Mouse (Mus musculus): ENCODE results near the gene Aox4. TPM values are rescaled to one million over a fixed set of nuclear protein-coding genes. Genes with fewer than 3 reads are reported as not detected.
A peak's percentile ranks its signal among the peaks of the same experiment; 100 is the strongest.

The Aox4 gene
- total and polyA plus RNA-seq, 3 experiments, result 0.05 to 0.27 TPM; not detected in 1

- in situ Hi-C loops (cut with MboI; ENCODE audit: low pct_ligation_motif_present, low pct_unique_long_range_greater_than_20kb, low sequenced_read_pairs) (loop anchor here (25.0 kb wide), 1 partner anchor 396 kb away; the partner anchor contains the start of gene Als2cr12), dilution Hi-C loops (cut with MboI; ENCODE audit: extremely low pct_ligation_motif_present, extremely low pct_unique_long_range_greater_than_20kb, low sequenced_read_pairs) (no loop called here)
- TF ChIP-seq POLR2A (IDR thresholded peaks at IDR 0.05; ENCODE audit: low read depth, low read length) (no peak), ZMIZ1 (IDR thresholded peaks at IDR 0.05; ENCODE audit: low read depth, low read length) (no peak), GABPA (IDR thresholded peaks at IDR 0.05; ENCODE audit: insufficient replicate concordance, low read depth, low read length) (no peak), MXI1 (IDR thresholded peaks at IDR 0.05; ENCODE audit: low read depth, low read length) (no peak), KAT2A (IDR thresholded peaks at IDR 0.05; ENCODE audit: insufficient replicate concordance, low read length) (no peak), RCOR1 (conservative IDR thresholded peaks at IDR 0.05; ENCODE audit: low read depth, low read length) (no peak), ETS1 (conservative IDR thresholded peaks at IDR 0.05; ENCODE audit: low read depth, low read length) (no peak), RAD21 (IDR thresholded peaks at IDR 0.05; ENCODE audit: low read depth, low read length) (no peak)
- H3K9ac ChIP-seq (ENCODE audit: insufficient read depth, low read depth), result no peak overlapping the region
- H3K36me3 ChIP-seq (replicated peaks in 1 of 2; ENCODE audit: control insufficient read depth in 1 of 2, insufficient read depth in 1 of 2, low read length in 1 of 2), result no peaks in the 10 kb centered on the region
- DNase-seq (ENCODE audit: extremely low read depth), result no peak
- H3K79me2 ChIP-seq (replicated peaks; ENCODE audit: control insufficient read depth, extremely low read depth, insufficient read depth, poor library complexity, severe bottlenecking), result no peaks in the 10 kb centered on the region
- H3K4me1 ChIP-seq (ENCODE audit: control insufficient read depth in 1 of 2, insufficient read depth in 2 of 2), result peaks cover 0 to 5% of the 10 kb centered on the region in 2 experiments; a peak in 2 of 4 replicates
- no peak overlapping the region for H3K27ac ChIP-seq (ENCODE audit: insufficient read depth, low read depth)
- H3K4me2 ChIP-seq (ENCODE audit: insufficient read depth, low read depth, poor library complexity, severe bottlenecking), result no peak overlapping the region
- H3K9me3 ChIP-seq (replicated peaks; ENCODE audit: low read length), result no peaks in the 10 kb centered on the region
- no peak overlapping the region for H3K4me3 ChIP-seq (replicated peaks in 1 of 3; ENCODE audit: low read depth in 2 of 3, low read length in 2 of 3, poor library complexity in 1 of 3)
- no peaks in the 10 kb centered on the region for H3K27me3 ChIP-seq (replicated peaks)
Measured at GRCm38 (mm10) chr1:58291394-58292300, 81.5 kb downstream of the Aox4 start.

GRCm38 (mm10) chr1:58294730-58295129 lies 84.5 kb downstream of the Aox4 start:
- Histone ChIP-seq H3K4me2 (ENCODE audit: insufficient read depth, low read depth, poor library complexity, severe bottlenecking) (no peak overlapping the region), H3K9me3 (replicated peaks; ENCODE audit: low read length) (no peaks in the 10 kb centered on the region), H3K4me1 (ENCODE audit: control insufficient read depth in 1 of 2, insufficient read depth in 2 of 2) (peaks cover 0 to 5% of the 10 kb centered on the region in 2 experiments; a peak in 2 of 4 replicates), H3K36me3 (replicated peaks in 1 of 2; ENCODE audit: control insufficient read depth in 1 of 2, insufficient read depth in 1 of 2, low read length in 1 of 2) (no peaks in the 10 kb centered on the region), H3K27ac (ENCODE audit: insufficient read depth, low read depth) (no peak overlapping the region), H3K9ac (ENCODE audit: insufficient read depth, low read depth) (no peak overlapping the region), H3K27me3 (replicated peaks) (no peaks in the 10 kb centered on the region), H3K4me3 (replicated peaks in 1 of 3; ENCODE audit: low read depth in 2 of 3, low read length in 2 of 3, poor library complexity in 1 of 3) (no peak overlapping the region), H3K79me2 (replicated peaks; ENCODE audit: control insufficient read depth, extremely low read depth, insufficient read depth, poor library complexity, severe bottlenecking) (no peaks in the 10 kb centered on the region)
- no peak for DNase-seq (ENCODE audit: extremely low read depth)
- dilution Hi-C loops (cut with MboI; ENCODE audit: extremely low pct_ligation_motif_present, extremely low pct_unique_long_range_greater_than_20kb, low sequenced_read_pairs) (no loop called here), in situ Hi-C loops (cut with MboI; ENCODE audit: low pct_ligation_motif_present, low pct_unique_long_range_greater_than_20kb, low sequenced_read_pairs) (loop anchor here (25.0 kb wide), 1 partner anchor 393 kb away; the partner anchor contains the start of gene Als2cr12)
- TF ChIP-seq JUN (IDR thresholded peaks at IDR 0.05; ENCODE audit: insufficient read depth, low read depth, low read length), result no peak

GRCm38 (mm10) chr1:58296278-58296677 lies 86.1 kb downstream of the Aox4 start:
- DNase-seq (ENCODE audit: extremely low read depth), result peak; percentile 83
- no peak overlapping the region for H3K4me3 ChIP-seq (replicated peaks in 1 of 3; ENCODE audit: low read depth in 2 of 3, low read length in 2 of 3, poor library complexity in 1 of 3)
- H3K36me3 ChIP-seq (replicated peaks in 1 of 2; ENCODE audit: control insufficient read depth in 1 of 2, insufficient read depth in 1 of 2, low read length in 1 of 2), result no peaks in the 10 kb centered on the region
- TF ChIP-seq TBP (conservative IDR thresholded peaks at IDR 0.05; ENCODE audit: low read depth, low read length) (no peak), RAD21 (IDR thresholded peaks at IDR 0.05; ENCODE audit: low read depth, low read length) (peak; percentile 96), SMC3 (IDR thresholded peaks at IDR 0.05; ENCODE audit: low read depth, low read length) (peak; percentile 85), IRF4 (IDR thresholded peaks at IDR 0.05; ENCODE audit: low read depth, low read length) (peak; percentile 22; the same call in 1 of the 2 replicates), CTCF (conservative IDR thresholded peaks at IDR 0.05 in 1 of 2, IDR thresholded peaks at IDR 0.05 in 1 of 2; ENCODE audit: low read depth in 2 of 2, low read length in 2 of 2) (peak; percentile 54 to 95), ZNF384 (IDR thresholded peaks at IDR 0.05; ENCODE audit: low read depth, low read length) (no peak), HCFC1 (IDR thresholded peaks at IDR 0.05; ENCODE audit: low read depth, low read length) (no peak), JUN (IDR thresholded peaks at IDR 0.05; ENCODE audit: insufficient read depth, low read depth, low read length) (no peak), MAX (IDR thresholded peaks at IDR 0.05; ENCODE audit: low read length) (no peak), ELF1 (IDR thresholded peaks at IDR 0.05; ENCODE audit: low read depth, low read length) (peak; percentile 49; the same call in 1 of the 2 replicates), EP300 (IDR thresholded peaks at IDR 0.05; ENCODE audit: low read length) (no peak), NRF1 (IDR thresholded peaks at IDR 0.05; ENCODE audit: low read depth, low read length) (0 out of 2 replicates have a peak, but pooled peaks have one; percentile 16), BHLHE40 (IDR thresholded peaks at IDR 0.05; ENCODE audit: low read depth, low read length) (no peak)
- H3K4me1 ChIP-seq (ENCODE audit: control insufficient read depth in 1 of 2, insufficient read depth in 2 of 2), result peaks cover 0 to 5% of the 10 kb centered on the region in 2 experiments; a peak in 2 of 4 replicates
- no peaks in the 10 kb centered on the region for H3K79me2 ChIP-seq (replicated peaks; ENCODE audit: control insufficient read depth, extremely low read depth, insufficient read depth, poor library complexity, severe bottlenecking)
- H3K27me3 ChIP-seq (replicated peaks), result no peaks in the 10 kb centered on the region
- in situ Hi-C loops (cut with MboI; ENCODE audit: low pct_ligation_motif_present, low pct_unique_long_range_greater_than_20kb, low sequenced_read_pairs), result loop anchor here (25.0 kb wide), 1 partner anchor 391 kb away; the partner anchor contains the start of gene Als2cr12
- no peak overlapping the region for H3K9ac ChIP-seq (ENCODE audit: insufficient read depth, low read depth)
- H3K27ac ChIP-seq (ENCODE audit: insufficient read depth, low read depth), result no peak overlapping the region
- H3K4me2 ChIP-seq (ENCODE audit: insufficient read depth, low read depth, poor library complexity, severe bottlenecking), result peak overlapping the region; percentile 30; the same call in 1 of the 2 replicates
- dilution Hi-C loops (cut with MboI; ENCODE audit: extremely low pct_ligation_motif_present, extremely low pct_unique_long_range_greater_than_20kb, low sequenced_read_pairs), result no loop called here
- H3K9me3 ChIP-seq (replicated peaks; ENCODE audit: low read length), result no peaks in the 10 kb centered on the region

Measured in CH12.LX (cell line).